Mouse (Mus musculus) kidney, adult 18-20 months (tissue): ENCODE results near the gene Gm773.
"Not testable (repeated sequence)": the region's sequence is repeated elsewhere in the genome, so short reads cannot be mapped to it uniquely, and the experiment has no call there.

Source experiments
- DNase-seq: peaks from one replicate; pipeline ENCODE4 v3.0.0; 2021

The Gm773 gene

DNA sequence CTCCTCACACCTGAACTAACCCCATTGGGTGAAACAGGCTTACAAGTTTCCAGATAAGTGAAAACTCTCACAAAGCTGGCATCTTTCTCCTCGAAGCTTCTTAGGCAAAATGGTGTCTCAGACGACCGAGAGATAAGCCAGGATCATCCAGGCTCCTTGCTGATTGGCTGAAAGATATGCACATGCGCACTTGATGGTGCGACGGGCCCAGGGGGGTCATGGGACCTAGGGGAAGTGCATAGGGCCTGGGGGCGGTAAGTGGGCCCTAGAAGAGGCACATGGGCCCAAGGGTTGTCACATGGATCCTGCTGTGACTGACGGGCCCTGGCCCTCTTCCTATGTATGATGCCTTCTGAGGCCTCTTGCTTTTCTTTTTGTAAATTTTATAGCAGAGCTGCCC, at the start of gene Gm773:
Gm773 (minus strand) TSS at position 111 of the 400 bp plus-strand sequence.
- DNase-seq = no peak

GRCm38 (mm10) chrX:56186449-56186848, 26.2 kb downstream of the Gm773 start:
- DNase-seq = not testable (repeated sequence)

- no peak for DNase-seq
Measured at GRCm38 (mm10) chrX:56151396-56151795, 61.3 kb downstream of the Gm773 start.
